Mouse (Mus musculus): ENCODE data around the gene Vhl.

The Vhl gene

GRCm38 (mm10) chr6:113624989-113625770, 1.4 kb downstream of the Vhl start:
- DNase-seq (ENCODE audit: low spot score): no peak

DNA sequence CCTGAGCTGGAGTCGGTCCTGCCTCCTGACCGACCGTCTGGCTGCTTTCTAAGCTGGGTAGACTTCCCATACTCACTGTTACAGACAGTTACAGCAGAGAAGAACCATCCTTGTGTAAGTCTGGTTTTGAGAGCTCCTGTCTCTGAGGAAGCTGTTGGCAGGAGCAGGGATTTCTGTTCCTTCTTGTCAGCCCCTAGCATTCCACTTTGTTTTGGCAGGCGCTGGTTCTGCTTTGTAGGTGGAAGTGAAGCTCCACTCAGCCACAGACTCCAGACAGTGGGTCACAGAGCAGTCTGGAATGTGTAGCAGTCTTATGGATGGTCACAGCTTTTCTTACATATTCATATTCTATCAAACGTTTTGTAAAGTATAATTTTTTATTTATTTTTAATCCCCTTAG, 6.6 kb downstream of the Vhl start:
- no peak for DNase-seq (ENCODE audit: low spot score)

GRCm38 (mm10) chr6:113632863-113633262, 9.1 kb downstream of the Vhl start:
- DNase-seq (ENCODE audit: low spot score): no peak

GRCm38 (mm10) chr6:113638302-113639040, 14.7 kb downstream of the Vhl start, which contains the start of gene Irak2:
Gene Irak2, plus strand, starts transcription at chr6:113638467.
- DNase-seq (ENCODE audit: low spot score): peak; percentile 96

DNA sequence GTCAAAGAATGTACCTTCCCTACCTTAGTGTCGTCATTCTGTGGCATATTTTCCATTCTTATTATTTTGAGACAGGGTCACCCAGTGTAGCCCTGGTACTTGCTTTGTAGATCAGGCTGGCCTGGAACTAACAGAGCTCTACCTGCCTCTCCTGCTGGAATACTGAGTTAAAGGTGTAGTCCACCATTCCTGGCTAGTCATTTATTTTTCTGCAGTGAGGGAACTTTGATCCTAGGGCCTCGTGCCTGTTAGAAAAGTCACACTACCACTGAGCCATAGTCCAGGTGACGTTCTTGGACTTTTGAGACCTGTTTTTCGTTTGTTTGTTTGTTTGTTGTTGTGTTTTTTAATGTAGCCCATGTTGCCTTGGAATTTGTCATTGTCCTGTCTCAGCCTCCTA, 15.4 kb downstream of the Vhl start:
- DNase-seq (ENCODE audit: low spot score): no peak

DNA sequence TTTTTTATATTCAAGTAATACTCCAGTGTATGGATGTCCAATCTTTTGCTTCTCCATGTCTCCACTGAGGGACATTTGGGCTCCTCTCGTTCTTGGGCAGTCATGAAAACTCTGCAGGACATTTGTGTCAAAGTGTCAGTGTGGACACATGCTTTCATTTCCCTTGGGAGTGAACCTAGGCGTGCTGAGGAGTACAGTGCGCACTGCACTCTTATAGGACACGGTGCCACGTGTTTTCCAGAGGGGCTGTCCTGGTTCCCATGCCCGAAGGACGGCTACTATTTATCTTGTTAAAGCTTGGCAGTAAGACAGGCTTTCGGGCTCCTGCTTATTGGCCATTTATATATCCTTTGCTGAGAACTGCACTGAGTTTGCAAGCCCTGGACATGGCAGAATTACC, 18.8 kb downstream of the Vhl start:
- no peak for DNase-seq (ENCODE audit: low spot score)

DNA sequence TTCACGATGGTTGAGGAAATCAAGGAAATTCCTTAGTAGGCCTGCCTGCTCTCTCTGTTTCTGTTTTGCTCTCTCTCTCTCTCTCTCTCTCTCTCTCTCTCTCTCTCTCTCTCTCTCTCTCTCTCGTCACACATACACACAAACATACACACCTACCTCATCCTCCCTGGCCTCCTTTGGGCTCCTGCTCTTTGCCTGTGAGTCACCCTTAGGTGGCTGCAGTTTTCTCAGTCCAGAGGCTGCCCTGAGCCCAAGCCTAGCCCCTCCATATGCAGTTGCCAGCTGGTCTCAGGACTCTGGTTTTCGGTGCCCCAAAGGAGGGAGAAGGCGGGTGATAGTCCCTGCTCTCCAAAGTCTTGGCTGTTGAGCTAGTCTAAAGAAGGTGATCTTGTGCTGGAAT, 19.3 kb downstream of the Vhl start:
- DNase-seq (ENCODE audit: low spot score): no peak

GRCm38 (mm10) chr6:113643967-113644366, 20.2 kb downstream of the Vhl start:
- no peak for DNase-seq (ENCODE audit: low spot score)

GRCm38 (mm10) chr6:113644808-113645207, 21.0 kb downstream of the Vhl start:
- DNase-seq (ENCODE audit: low spot score): no peak

DNA sequence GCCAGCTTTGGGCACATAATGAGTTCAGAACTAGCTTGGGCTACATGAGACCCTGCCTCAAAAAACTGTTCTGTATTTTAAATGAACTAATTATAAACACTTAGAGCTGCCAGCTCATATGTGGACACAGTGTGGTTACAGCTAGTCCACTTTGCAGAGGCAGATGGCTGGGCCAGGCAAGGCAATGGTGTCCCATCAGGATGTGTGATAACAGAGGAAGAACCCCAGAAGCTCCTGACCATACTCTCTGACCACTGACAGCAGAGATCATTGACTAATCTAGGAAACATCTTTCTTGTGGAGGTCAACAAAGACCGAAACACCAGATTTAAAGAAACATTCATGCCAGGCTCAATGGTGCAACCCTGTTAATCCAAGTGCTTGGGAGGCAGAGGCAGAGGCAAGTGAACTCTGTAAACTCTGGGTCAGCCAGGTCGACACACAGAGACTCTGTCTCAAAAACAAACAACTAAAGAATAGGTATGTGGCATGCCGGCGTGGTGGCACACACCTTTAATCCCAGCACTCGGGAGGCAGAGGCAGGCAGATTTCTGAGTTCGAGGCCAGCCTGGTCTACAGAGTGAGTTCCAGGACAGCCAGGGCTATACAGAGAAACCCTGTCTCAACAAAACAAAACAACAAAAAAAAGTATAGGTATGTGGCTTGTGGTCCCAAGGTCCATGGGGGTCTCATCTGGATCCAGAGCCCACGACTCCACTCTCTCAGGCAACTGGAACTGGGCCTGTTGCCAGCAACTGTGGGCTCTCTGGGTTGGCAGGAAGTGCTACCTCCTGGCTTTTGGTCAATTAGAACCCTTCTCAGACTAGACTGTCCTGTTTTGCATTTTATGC, 25.8 kb downstream of the Vhl start:
- no peak for DNase-seq (ENCODE audit: low spot score)

GRCm38 (mm10) chr6:113650197-113650640, 26.5 kb downstream of the Vhl start:
- DNase-seq (ENCODE audit: low spot score): no peak

GRCm38 (mm10) chr6:113651626-113652025, 27.9 kb downstream of the Vhl start:
- DNase-seq (ENCODE audit: low spot score): no peak

DNA sequence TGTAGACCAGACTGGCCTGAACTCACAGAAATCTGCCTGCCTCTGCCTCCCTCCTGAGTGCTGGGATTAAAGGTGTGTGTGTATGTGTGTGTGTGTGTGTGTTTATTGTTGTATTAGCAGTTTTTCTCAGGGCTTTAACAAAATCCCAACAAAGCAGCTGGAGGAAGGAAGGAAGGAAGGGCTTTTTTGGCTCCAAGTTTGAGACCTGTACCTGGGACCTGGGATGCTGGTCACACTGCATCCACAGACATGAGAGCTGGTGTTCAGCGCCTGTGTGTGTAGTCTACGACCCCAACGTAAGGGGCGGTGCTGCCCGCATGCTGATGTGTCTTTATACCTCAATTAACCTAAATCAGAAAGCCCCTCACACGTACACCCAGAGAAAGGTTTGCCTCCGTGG, 29.8 kb downstream of the Vhl start:
- no peak for DNase-seq (ENCODE audit: low spot score)

- no peak for DNase-seq (ENCODE audit: low spot score)
Measured at GRCm38 (mm10) chr6:113654102-113654501, 30.3 kb downstream of the Vhl start.

DNA sequence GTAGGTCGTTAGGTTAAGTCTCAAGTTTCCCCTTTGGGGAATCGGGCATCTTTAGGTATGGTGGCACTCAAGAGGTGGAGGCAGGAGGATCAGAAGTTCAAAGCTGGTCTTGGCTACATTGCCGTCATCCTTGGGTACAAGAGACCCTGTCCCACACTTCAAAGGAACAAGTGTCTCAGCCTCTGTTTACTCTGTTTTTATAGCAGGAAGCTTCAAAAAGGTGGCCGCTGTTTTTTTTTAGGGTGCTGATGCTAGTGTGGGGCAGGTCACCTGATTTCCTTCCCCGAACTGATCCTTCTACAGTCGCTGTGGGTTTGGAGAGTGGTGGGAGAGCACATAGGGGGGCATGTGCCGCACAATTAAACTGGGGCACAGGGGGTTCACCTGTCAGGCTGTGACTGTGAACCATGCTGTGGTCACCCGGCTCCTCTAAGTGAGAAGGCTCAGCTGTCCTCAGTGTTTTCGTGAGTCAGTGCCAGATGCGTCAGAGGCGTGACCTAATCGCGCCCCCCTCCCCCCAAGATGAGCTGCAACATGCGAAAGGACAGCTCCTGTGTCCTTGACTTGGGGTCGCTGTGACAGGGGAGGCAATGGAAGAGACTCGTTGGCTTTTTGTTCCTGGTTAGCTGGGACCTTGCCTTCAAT, 31.1 kb downstream of the Vhl start:
- no peak for DNase-seq (ENCODE audit: low spot score)

DNA sequence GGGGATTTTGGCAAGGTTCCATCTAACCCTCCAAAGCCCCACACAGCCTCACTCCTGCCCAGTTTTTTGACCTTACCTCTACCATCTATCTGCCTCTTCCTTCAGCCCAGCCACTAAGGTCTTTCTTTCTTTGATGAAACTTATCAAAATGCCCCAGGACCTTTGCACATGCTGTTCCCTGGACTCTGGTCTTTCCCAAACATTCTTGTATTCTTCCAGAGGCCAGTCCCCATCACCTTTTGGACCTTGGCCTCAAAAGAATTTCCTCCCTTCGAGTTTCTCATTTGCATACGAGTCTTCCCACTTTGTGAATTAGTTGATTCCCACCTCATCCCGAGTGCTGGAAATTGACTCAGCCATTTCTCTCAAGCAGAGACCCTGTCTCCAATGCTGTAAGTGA, 31.7 kb downstream of the Vhl start:
- no peak for DNase-seq (ENCODE audit: low spot score)

DNA sequence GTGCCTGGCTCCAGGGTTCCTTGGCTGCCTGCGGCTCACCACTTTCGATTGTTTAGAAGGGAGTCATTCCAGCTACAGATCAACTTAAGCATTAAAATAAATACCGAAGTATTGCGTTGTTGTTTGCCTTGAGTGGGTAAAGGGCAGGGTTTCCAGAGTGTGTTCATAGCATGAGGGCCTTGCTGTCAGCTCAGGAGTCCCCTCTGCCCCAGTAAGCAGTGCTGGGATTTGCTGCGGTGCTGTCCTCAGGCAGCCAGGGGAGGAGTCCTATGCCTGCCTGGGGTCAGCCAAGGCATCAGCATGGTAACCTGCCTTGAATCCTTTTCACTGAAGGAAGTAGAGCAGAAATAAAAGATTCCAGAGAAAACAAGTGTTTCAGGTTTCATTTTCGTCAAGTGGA, 33.1 kb downstream of the Vhl start:
- peak; percentile 59 for DNase-seq (ENCODE audit: low spot score)

DNA sequence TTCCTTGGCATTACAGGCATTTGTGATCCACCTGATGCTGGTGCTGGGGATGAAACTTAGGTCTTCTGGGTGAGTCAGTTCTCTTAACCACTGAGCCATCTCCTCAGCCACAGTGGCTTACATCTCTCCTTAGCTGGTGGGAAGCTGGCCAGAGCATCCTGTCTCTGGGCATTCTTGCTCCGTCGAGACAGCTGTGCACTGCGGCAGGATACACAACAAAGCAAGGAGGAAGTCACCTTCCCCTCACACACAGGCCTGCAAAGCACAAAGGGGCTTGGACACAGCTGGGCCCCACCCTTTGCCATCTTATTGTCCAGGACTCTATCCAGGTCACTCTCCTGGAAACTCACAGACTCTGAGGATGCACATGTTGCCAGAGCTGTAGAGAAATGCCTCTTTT, 34.5 kb downstream of the Vhl start:
- no peak for DNase-seq (ENCODE audit: low spot score)

DNA sequence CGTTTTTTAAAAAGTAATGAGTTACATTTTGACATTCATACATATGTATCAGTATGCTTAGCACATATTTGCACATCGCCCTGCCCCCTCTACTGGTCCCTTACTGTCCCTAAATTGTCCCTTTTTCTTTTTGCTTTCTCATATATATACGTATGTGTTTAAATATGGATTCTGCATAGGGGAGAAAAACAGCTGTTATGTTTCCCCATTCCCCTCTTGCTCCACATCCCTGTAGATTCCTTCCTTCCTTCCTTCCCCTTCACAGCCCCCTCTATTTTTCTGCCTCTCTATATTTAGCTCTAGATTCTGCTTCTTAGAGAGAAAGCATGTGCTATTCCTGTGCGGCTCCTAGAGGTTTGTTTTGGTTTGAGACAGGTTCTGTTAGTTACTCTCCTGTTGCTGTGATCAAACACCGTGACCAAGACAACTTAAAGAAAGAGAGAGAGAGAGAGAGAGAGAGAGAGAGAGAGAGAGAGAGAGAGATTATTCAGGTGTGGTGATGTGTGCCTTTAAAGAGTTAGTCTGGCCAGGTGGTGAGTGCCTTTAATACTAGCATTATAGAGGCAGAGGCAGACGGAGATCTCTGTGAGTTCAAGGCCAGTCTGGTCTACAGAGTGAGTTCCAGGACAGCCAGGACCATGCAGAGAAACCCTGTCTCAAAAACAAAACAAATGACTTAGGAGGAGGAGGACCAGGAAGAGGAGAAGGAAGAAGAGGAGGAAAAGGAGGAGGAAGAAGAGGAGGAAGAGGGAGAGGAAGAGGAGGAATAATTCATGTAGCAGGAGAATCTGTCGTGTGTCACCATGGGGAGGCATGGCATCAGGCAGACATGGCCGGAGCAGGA, 36.1 kb downstream of the Vhl start:
- DNase-seq (ENCODE audit: low spot score): no peak

- DNase-seq (ENCODE audit: low spot score): no peak
Measured at GRCm38 (mm10) chr6:113660492-113661352, 37.0 kb downstream of the Vhl start.

Measured in urinary bladder, postnatal 14 days (tissue).